Mouse (Mus musculus) gastrocnemius, postnatal 10 days (tissue): ENCODE data around the gene Zc3h7b. TPM values are rescaled to one million over a fixed set of nuclear protein-coding genes. Genes with fewer than 3 reads are reported as not detected.
A peak's percentile ranks its signal among the peaks of the same experiment; 100 is the strongest.

ENCODE experiments used
- DNase-seq: peaks from one replicate; pipeline ENCODE4 v3.0.0; 2021; ENCODE audit warnings: mixed read lengths
- total RNA-seq, 2 experiments: library from RNA; stranded (reverse); gene quantifications; 2 replicates each; pipeline ENCODE4 v1.2.3; 2021

Zc3h7b gene
- total RNA-seq, 2 experiments from 2014 or later: 39.8 to 43.1 TPM

DNA sequence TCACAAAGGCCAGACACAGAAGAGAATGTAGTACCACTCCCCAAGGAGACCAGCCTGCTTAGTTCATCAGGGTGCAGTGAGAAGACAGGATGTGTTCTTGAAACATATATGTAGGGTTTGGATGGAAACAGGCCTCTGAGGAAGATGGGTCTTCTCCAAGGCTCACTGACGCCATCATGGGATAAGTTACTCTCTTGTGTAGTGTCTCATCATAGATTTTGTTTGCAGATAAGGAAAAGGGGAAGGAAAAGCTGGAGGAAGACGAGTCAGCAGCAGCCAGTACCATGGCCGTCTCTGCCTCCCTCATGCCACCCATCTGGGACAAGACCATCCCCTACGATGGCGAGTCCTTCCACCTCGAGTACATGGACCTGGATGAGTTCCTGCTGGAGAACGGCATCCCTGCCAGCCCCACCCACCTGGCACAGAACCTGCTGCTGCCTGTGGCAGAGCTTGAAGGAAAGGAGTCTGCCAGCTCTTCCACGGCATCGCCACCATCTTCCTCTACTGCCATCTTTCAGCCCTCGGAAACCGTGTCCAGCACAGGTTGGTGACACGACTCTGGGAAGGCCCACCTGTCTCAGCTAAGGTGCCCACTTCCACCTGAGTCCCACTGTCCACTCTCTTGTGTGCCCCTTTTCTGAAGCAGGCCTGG, 70.0 kb downstream of the Zc3h7b start:
- DNase-seq: no peak

DNA sequence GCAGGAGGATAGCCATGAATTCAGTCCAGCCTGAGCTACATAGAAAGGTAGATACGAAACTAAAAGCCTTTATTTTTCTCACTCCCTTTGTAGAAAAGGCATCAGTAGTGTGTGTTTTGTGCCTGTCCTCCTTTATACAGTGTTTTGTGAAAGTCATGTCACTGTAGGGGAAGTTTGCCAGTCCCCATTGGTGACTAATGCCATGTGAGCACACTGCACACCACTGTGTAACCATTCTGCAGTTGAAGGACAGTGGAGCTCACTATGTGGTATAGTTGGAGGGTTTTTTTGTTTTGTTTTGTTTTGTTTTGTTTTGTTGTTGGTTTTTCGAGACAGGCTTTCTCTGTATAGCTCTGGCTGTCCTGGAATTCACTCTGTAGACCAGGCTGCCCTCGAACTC, 73.5 kb downstream of the Zc3h7b start:
- DNase-seq: no peak

DNA sequence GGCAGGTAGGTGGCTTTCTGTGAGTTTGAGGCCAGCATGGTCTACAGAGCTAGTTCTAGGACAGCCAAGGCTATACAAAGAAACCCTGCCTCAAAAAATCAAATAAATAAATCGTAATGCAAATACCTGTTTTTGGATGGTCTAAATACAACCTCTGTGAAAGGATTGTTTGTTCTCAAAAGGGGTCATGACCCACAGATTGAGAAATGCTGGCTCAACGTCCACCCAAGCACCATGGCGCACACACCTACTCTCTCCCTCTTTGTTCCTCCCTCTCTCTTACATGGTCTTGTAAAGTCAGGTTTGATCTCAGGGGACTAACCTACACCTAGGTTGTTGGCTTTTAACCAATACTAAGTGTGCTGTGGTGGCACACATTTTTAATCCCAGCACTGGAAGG, 77.8 kb downstream of the Zc3h7b start:
- no peak for DNase-seq

DNA sequence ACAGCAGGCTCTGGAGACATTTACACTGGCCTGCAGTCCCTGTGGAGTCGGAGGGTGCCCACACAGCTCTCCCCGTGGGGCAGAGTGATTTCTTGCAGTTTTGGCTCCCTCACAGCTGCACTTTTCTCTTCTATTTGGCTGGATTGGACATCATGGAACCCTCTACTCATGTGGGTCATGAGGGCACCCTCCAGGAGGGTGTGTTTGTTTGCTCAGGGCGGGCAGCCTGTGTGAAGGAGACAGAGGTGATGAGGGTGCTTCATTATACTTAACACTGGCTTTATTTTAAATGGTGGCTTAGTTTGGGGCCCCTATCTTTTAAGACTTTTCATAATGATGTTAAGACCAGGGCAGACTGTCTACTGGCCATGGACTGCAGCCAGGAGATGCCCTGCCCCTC, 80.0 kb downstream of the Zc3h7b start:
- DNase-seq: no peak

DNA sequence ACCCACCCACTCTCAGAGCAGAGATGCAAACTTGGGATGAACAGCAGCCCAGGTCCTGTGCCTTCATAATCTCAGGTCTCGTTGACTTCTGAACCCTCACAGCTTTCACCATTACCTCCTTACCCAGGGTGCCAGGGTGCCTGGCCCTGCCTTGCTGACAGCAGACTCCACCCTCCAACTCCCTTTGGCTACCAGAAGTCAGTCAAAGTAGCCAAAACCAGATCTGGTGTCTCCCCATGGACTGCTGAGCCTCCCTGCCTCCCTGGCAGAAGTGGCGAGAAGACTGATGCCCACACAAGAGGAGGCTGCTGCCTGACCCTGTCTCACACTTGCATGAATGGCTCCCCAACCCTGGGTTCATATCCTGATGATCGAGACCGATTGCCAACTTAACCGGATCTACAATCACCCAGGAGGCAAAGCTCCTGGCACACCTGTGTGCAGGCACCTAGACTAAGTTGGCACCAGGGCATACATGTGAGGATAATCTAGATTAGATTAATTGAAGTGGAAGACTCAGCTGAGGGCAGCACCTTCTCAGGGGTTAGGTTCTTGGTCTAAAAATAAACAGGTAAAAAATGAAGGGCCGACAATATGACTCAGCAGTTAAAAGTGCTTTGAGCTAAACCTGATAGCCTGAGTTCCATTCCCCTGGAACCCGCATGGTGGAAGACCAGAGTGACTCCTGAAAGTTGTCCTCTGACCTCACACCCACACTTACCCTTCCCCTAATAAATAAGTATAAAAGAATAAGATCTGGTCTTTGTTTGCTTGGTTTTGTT, 83.8 kb downstream of the Zc3h7b start:
- DNase-seq: no peak

DNA sequence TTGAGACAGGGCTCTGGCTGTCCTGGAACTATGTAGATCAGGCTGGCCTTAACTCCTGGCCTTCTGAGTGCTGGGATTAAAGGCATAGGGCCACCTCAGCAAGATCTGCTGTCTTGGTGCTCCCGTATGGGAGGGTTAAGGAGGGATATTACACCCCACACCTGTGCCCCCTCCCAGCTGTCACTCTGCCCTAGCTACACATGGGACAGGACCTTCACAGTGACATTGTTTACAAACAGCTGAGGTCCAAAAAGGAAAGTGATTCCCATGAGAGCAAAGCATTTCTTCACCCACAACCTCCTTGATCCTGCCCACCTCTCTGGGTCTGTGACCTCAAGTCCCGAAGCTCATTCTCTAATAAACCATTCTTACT, 84.3 kb downstream of the Zc3h7b start:
- DNase-seq: no peak

DNA sequence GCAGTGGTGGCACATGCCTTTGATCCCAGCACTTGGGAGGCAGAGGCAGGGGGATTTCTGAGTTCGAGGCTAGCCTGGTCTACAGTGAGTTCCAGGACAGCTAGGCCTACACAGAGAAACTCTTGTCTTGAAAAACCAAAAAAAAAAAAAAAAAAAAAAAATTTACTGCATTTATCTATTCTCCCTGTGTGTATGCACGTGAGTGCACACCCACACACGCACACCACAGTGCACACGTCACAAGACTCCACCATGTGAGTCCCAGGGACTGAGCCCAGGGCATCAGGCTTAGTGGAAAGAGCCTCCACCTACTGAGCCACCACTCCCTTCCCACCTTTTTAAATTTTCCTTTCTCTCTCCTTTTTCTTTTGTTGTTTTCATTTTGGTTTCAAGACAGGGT, 85.7 kb downstream of the Zc3h7b start:
- DNase-seq: no peak

DNA sequence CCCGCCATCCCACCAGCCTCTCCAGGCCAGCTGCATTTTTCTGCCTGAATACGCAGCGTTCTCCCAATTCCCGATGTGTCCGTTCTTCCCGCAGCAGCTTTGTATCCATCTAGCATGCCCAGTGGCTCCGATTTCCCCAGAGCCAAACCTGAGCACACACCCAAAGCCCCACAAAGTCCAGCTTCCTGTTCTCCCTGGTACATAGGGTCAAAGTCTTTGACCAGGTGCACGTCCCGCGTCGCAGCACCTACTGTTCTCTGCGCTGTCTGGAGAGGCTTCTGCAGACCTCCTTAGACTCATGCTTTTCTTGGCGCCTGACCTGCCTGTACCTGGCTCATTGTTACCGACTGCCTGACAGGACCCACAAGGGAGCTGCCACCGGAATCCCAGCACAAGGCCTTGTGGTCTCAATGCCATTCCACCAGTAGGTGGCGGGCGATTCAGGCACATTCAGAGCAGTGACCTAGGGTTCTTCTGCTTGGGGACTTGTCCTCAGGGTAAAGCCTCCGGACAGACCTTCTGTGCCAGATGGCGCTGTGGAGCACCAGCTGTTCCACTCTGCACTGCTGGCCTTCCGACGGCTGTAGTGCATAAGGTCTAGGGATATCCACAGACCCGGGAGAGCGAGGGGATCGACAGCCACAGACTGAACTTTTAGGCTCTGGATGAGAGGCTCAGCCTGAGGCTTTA, 86.4 kb downstream of the Zc3h7b start:
- DNase-seq: peak; percentile 90

DNA sequence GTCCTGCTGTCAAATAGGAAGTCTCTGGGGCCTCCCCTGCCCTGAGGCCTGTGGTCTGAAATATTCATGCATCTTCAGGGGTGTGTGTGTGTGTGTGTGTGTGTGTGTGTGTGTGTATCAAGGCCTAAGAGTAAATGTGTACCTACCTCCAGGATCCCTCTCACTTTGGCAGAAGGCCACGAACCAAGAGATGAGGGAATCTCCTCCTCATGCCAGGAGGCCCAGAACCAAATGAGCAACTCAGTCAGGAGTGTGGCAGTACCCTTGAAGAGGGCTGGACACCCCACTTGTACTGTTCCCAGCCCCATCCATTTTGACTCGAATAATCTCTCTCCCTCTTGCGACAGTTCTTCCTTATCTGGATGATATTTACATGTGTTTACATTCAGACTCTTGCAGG, 87.4 kb downstream of the Zc3h7b start:
- no peak for DNase-seq

DNA sequence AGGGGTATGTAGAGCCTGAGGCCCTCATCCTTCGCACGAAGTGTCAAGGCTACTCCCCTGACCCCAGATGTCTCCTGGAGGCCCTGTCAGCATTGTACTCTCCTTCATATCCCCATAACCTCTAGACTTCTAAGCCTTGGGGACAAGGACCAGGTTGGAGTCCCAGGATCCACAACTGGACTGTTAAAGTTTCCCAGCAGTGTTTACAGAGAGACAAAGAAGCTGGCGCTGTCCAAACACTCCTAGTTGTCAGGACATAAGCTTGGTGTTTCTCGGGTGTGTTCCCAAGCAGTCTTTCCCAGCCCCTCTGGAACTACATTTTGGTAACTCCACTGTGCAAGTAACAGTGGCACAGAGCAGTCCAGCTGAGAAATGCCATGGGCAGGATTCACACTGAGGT, 88.6 kb downstream of the Zc3h7b start:
- DNase-seq: no peak

DNA sequence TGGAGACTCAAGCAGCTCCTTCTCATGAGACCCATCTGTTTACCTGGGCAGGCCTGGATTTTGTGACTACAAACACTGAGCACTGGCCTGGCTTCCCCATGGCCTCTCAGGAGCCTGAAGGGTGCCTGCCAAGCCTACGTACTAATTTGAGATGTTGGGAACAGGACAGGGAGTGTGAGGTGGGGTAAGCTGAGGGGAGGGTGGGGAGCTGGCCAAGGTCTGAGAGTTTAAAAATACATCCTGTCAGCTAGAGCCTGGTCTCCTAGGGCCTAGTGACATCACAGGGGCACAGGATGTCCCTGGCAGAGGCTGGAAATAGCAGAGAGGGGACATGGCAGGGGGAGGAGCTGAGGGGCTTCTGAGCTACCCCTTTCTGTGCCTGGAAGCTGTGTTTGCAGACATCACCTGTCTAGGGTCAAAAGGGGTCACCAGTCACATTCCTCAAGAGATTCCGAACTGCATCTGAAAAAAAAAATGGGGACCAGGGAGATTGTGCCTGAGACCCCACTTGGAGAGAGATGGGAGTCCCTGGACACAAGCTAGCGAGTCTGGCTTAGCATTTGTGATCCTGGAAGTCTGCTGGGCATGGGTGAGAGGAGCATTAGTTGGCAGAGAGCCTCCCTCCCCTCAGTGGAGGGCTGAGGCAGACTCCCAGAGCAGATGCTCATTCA, 89.4 kb downstream of the Zc3h7b start:
- DNase-seq: peak; percentile 42

DNA sequence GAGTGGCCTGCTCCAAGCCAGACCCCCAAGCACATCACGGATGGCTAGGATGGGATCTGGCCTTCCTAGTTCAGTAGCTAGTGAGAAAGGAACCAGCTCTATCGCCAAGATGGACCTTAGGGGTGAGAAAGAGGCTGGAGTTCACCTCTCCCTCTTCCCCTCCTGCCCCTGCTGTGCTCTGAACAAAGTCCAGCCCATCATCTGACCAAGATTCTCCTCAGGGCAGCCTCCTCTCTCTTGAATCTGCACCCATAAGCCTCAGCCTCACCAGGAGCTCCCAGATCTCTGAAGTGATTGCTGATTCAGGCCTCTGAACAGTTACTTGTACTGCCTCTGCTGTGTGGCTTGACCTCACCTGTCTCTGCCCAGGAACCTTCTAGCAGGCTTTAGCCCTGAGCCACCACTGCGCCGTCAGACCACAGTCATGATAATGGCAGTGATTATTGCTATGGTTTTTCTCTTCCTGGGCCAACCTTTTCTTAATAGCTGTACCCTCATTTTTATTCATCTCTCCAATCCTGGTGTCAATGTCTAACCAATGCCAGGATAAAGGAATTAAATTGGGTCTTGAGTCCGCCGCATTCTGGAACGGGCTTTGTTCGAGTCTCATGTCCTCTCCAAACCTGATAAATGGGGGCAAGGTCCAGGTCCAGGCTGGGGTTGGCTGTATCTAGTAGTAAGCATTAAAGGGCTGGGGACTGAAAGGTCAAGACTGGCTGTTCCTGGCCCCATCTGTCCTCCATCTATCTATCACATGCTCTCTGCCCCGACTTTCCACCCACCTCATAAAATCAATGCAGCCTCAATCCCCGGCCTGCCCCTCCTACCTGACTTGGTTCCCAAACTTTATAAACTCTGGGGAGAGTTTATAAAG, 90.4 kb downstream of the Zc3h7b start:
- DNase-seq: no peak

DNA sequence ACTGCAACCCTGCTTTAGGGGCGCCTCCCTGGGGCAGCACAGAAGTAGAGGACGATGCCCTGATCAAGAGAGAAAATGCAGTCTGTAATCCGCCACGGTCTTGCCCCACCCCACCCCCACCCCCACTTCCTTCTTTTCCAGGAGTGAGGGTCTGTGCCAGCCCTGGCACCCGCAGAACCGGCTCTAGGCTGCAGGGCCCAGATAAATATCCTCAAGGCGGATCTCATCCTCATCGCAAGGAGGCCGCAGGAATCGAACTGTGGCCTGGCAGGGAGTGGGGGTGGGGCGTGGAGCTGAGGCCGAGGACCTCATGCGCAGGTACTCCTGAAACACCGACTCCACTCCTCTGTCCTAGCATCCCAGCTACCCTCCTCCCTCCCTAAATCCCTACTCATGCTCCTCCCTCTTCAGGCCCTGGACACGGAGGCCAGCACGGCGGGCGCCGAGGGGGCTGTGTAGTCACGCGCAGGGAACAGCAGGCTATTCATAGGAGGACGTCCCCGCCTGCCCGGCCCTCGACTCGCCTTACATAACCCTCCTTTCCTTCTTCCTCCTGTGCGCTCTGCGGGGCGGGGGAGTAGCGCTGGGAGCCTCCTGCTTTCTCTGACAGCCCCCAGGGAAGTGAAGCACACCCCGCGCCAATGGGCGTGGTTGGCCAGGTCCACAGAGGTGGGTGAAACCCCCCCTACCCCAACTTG, 91.4 kb downstream of the Zc3h7b start:
- DNase-seq: peak; percentile 83

DNA sequence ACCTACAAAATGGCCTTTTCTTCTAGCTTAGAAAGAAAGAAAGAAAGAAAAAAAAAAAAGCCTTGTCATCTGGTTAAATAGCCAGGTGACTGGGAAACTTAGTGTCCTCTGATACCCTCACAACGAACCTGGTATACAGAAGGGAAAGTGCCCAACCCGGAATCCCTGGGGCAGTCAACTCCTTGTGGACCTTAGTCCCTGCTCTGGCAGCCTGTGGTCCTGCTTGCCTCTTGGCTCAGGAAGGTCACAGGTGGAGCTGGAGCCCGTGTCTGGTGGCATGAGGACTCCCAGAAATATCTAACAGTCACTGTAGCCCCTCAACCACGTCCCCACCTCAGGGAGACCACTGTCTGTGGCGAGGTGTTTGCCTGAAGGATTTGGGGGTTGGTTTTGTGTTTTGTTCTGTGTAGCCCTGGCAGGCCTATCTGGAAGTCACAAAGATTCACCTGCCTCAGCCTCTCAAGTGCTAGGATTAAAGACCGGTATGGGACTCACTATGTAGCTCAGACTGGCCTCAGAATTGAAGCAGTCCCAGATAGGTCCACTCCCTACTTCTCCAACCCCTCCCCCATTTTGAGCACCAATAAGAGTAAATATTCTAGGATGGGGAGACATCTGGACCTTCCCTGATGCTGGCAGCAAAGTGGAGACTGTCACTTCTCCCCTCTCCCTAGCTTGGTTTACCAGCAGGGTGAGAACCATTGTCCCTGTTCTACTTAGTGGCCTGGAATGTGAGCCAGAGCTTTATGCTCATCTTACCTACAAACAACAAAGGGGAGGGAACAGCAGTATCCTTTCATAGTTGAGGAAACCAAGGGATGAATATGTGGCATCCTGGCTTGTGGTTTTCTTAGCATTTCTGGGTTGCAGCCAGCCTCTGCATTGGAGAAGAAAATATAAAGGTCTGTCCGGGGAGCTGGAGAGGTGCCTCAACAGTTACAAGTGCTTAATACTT, 92.4 kb downstream of the Zc3h7b start:
- no peak for DNase-seq

DNA sequence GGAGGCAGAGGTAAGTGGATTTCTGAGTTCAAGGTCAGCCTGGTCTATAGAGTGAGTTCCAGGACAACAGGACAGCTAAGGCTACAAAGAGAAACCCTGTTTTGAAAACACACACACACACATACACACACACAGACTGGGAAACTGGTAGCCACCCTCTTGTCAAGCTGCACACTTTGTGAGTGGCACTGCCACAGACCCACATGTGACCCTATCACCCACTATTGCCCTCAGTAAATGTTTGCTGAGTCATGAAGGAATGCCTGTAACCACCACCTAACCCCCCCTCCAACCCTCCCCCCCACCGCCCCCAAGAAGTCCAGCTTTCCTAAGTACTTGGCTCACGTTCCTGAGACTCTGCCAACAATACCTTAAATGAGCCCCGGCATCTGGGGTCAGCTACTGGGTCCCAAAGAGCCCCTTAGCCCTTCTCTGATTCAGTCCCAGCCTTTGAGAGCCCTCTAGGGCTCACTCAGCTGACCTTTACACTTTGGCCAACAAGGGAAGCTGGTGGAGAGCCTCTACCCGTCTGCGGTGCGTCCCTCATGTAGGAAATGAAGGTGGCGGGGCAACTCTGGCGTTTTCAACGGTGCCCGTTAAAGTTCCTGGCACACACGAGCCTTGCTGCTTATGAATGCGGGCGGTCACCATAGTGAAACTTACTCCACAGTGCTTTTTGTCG, 93.8 kb downstream of the Zc3h7b start:
- DNase-seq: no peak

DNA sequence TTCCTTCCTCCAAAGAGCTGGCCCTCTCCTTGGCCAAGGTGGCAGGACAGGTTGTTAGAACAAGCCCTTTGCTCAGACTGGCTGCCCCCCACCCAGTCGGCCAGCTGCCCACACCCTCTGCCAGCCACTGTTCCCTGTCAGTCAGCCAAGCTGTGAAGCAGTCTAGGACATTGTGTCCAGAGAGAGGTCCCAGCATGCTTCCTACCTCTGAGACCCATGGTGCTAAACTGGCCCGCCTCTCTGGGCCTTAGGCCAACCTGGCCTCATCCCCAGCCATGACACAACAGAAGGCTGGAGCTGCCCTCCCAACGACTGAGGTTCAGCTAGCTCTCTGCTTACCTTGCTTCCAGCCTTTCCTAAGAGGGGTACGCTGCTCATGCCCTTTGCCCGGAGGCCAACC, 94.8 kb downstream of the Zc3h7b start:
- peak; percentile 79 for DNase-seq

DNA sequence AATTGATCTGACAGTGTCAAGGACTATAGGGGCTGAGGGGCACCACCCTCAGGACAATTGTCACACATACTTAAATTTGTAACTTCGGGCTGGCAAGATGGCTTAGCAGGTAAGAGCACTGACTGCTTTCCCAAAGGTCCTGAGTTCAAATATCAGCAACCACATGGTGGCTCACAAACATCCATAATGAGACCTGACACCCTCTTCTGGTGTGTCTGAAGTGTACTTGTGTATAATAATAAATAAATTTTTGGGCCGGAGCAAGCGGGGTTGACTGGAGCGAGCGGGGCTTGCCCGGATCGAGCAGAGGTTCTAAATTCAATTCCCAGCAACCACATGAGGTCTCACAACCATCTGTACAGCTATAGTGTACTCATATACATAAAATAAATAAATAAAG, 95.4 kb downstream of the Zc3h7b start:
- no peak for DNase-seq

DNA sequence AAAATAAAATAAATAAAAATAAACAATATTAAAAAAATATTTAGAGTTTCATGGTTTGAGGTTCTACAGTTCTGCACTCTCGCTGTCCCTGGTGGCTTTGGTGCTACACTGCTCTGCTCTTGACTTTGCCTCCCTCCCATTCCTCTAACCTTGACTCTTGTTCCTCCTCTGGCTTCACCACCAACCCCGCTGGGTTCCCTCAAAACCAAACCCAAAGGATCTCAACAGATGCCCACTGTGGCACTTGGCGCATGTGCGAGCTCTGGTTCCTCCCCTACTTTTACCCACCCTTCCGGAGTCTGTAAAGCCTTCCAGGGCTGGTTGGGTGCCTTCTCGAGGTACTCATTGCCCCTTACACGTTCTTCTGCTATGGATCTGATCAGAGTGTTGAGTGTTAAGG, 97.4 kb downstream of the Zc3h7b start:
- DNase-seq: no peak

DNA sequence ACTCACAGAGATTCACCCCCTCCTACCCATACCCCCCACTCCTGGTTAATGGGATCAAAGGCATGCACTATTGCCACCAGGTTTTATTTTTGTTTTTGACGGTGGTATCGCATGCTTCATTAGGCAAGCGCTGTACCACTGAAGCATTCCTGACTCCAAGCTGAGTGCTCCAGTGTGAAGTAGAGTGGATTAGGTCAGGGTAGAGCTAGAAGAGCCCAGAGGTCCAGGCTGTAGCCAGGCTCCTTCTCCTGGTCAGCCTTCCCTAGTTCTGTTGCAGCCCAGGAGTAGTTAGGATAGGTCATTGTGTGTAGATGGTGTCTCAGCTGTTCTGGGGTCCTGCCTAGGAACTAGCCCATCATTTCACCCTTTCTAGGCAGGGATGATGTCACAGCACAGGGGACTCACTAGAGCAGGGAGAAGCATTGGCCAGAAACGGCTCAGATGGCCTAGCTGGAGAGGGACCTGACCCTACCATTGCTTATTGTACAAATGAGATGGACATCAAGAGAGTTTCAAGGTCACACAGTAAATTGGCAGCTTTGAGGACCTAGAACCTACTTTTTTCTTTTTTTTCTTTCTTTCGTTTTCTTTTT, 100.3 kb downstream of the Zc3h7b start:
- DNase-seq: no peak
